Mouse (Mus musculus) liver, postnatal 0 days (tissue): Measurements from ENCODE around the gene Mtrex.

Experiments used
- CTCF ChIP-seq: sonication (generic); IDR thresholded peaks from 2 replicates; pipeline ENCODE4 v1.5.1; 2016; ENCODE audit warnings: antibody characterized with exemption, low read depth
- EP300 ChIP-seq: IDR thresholded peaks from 2 replicates; pipeline ENCODE4 v1.6.1; 2016; ENCODE audit warnings: antibody characterized with exemption, low read depth, mild to moderate bottlenecking

DNA sequence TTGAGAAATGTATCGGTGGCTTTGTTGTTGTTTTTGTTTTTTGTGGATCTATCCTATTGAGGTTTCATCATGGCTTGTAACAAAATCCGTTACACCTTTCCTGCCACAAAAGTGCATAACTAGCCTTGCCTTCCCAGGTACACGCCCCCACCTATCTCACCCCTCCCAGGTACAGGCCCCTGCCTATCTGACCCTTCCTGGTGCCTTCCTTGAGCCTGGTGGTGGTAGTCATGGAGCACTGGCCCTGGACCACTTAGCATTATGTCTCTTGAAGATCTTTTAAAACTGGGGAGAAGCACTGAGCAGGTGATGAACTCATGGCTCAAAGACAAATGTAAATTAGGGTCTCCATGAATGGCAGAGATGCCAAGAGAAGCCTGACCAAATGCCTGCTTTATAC, 64.9 kb downstream of the Mtrex start:
- TF ChIP-seq CTCF: no peak
- no peak for TF ChIP-seq EP300
